Mouse (Mus musculus): ENCODE data around the gene Smim9. TPM values are rescaled to one million over a fixed set of nuclear protein-coding genes. Genes with fewer than 3 reads are reported as not detected.

Smim9 gene
- polyA plus RNA-seq, 1 experiment from 2014 or later: not detected

Other genes starting within 250 kb of the Smim9 start
- 1.5 and 1.6 TPM in 2 replicates for gene Gab3, start 78.3 kb downstream of the Smim9 start, polyA plus RNA-seq (2015; fragmentation: Nextera tagmentation; extraction: Ambion mirVana)
- gene Dkc1, start 67.9 kb downstream of the Smim9 start, polyA plus RNA-seq (2015; fragmentation: Nextera tagmentation; extraction: Ambion mirVana): 74.7 and 76.5 TPM in 2 replicates
- gene Mpp1, start 32.8 kb downstream of the Smim9 start, polyA plus RNA-seq (2015; fragmentation: Nextera tagmentation; extraction: Ambion mirVana): 17.1 and 21.9 TPM in 2 replicates
- 26.9 and 32.5 TPM in 2 replicates for gene Fundc2, start 218.6 kb upstream of the Smim9 start, polyA plus RNA-seq (2015; fragmentation: Nextera tagmentation; extraction: Ambion mirVana)
- gene F8, start 218.8 kb upstream of the Smim9 start, polyA plus RNA-seq (2015; fragmentation: Nextera tagmentation; extraction: Ambion mirVana): 0.29 and 1.1 TPM in 2 replicates